Mouse (Mus musculus) C2C12 (cell line): ENCODE results near the gene Uba52.

ENCODE experiments used
- CTCF ChIP-seq: IDR thresholded peaks from one replicate; pipeline ENCODE4 v1.5.1; 2011; ENCODE audit not compliant: control insufficient read depth, insufficient read depth, insufficient read length
- MAX ChIP-seq: IDR thresholded peaks from one replicate; pipeline ENCODE4 v1.6.1; 2011; ENCODE audit warnings: mild to moderate bottlenecking, control low read depth
- USF1 ChIP-seq: IDR thresholded peaks from one replicate; pipeline ENCODE4 v1.6.1; 2011; ENCODE audit warnings: low read depth, mild to moderate bottlenecking, control low read depth, moderate library complexity

DNA sequence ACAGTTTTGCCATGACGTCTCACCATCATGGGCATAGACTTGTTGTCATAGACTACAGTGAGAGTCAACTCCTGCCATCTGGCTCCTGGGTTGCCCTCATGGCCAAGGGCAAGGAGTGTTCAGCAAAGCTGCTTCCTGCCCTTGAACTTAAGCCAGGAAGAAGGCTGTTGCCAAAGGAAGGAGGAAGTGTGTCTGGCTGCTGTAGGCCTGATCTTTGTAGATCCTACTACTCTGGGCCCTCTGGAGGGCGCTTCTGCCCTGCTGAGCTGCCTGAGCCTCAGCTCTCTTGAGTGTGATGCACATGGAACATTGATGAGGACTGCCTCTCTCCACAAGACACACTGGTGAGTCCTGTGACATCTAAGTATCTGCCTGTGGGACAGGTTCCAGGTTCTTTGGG is 49.5 kb upstream of the Uba52 start:
- TF ChIP-seq CTCF (no peak), USF1 (no peak), MAX (no peak)
